Mouse (Mus musculus) v-Abl transformed pro-B cells (cell line): ENCODE data around the gene Zkscan1.
"Not testable (repeated sequence)": the region's sequence is repeated elsewhere in the genome, so short reads cannot be mapped to it uniquely, and the experiment has no call there.

ENCODE experiments used
- in situ Hi-C, 2 experiments: fragments of 400-800 bp; cut with MboI; formaldehyde crosslinking; loops; one replicate each; pipeline ENCODE4 v1.15.1; 2025; ENCODE audit not compliant: unreplicated experiment in 2 of 2

Gene Zkscan1

GRCm38 (mm10) chr5:138084996-138085395, at the start of gene Zkscan1:
Gene Zkscan1, plus strand, starts transcription at chr5:138085084.
- in situ Hi-C loops, result loop anchor here in 1 of 2 experiments (5.0 to 25.0 kb wide), 3 partner anchors 67 to 352 kb away; partner anchors contain the start of gene Zfp157

DNA sequence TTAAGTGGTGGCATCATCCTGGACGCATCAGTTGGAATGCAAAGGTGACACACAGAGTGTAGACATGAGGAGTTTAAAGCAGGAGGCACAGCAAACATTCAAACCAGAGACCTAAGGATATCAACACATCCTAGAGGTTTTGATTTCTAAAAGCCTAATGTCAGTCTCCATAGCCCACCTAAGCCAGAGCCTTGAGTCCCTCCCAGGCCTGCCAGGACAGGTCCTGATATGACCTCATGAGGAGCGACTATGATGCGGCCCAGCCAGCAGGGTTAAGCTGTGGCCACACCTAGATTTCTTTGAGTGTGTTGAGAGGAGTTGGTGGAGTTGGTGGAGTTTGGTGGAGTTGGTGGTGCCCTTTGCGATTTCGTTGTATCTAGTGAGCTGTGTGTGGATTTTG, 32.0 kb upstream of the Zkscan1 start, which contains the start of gene Smok3c:
Gene Smok3c, plus strand, starts transcription at position 301 of the 400 bp plus-strand sequence.
- in situ Hi-C loops, result not testable (repeated sequence)

DNA sequence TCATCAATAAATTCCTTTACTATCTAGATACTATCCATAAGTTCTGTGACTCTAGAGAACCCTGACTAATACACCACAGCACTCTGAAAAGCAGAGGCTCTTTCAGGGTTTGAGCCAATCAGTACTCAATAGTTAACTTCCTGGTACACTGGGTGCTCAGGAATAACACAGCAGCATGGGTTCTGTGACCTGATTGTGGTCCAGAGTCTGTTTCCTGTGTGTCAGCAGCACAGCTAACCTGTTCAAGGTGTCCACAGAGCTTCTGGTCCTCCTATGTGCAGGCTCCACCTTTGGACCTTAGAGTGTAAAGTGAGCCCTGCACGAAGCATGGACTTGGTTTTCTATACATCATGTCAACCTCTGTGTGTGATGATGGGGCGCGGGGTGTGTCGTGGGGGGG, 11.1 kb upstream of the Zkscan1 start:
- in situ Hi-C loops, result no loop called here

DNA sequence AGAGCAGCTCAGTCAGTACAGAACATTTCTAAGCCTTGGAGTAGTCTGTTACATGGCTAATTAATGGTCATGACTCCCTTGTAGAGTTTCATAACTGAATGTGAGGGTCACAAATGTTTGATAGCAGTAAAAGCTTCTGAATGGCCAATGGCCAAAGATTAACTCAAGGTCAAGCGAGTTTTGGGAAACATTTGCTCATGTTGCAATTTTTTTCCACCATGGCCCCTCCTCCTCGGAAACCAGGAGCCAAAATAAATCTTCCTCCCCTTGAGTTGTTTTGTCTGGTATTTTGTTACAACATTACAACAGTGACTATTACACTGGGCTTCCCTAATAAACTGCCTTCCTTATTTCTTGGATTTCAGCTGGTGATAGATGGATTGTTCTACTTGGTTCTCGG, 9.2 kb upstream of the Zkscan1 start:
- in situ Hi-C loops, result loop anchor here in 1 of 2 experiments (25.0 kb wide), 2 partner anchors 263 to 362 kb away; partner anchors contain the start of gene Zfp157

DNA sequence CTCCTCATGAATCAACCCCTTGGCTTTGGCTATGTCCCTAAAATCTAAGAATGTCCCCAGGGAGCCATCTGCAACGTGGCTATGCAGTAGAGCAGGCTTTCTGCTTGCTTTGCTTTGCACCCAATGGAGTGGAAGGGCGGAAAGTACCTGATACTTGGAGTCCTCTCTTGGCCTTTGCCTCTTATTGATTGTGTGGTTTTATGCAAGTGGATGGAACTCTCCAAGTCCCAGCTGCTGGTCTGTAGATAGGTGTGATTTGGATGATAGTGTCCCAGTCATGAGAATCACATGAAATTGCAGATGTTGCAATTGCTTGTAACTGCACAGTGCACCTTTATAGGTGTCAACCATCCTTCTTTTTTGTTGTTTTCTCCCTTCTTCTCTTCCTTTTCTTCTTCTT, 8.7 kb upstream of the Zkscan1 start:
- in situ Hi-C loops, result loop anchor here in 1 of 2 experiments (25.0 kb wide), 2 partner anchors 264 to 361 kb away; partner anchors contain the start of gene Zfp157

- in situ Hi-C loops, result loop anchor here in 1 of 2 experiments (25.0 kb wide), 2 partner anchors 268 to 357 kb away; partner anchors contain the start of gene Zfp157
Measured at GRCm38 (mm10) chr5:138080456-138080855, 4.4 kb upstream of the Zkscan1 start.

DNA sequence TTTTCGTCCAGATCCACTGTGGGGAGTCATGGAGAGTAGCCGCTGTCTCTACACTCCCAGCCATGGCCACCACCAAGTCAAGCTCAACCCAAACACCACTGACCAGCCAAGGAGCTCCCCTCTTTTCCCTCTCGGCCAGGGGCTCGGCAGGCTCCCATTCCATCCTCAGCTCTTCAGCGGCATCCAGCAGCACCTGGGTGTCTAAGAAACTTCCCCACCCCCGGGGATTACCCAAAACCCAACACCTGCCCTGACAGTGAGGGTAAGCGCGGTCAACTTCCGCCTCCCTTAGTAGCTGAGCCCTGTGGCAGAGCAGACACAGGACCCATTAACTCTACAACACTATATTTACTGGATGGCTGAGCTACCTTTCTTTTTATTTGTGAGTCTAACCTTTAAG, 3.4 kb upstream of the Zkscan1 start:
- in situ Hi-C loops, result loop anchor here in 1 of 2 experiments (25.0 kb wide), 2 partner anchors 269 to 356 kb away; partner anchors contain the start of gene Zfp157

- in situ Hi-C loops, result loop anchor here in 1 of 2 experiments (25.0 kb wide), 2 partner anchors 271 to 354 kb away; partner anchors contain the start of gene Zfp157
Measured at GRCm38 (mm10) chr5:138083318-138083900, 1.5 kb upstream of the Zkscan1 start.

DNA sequence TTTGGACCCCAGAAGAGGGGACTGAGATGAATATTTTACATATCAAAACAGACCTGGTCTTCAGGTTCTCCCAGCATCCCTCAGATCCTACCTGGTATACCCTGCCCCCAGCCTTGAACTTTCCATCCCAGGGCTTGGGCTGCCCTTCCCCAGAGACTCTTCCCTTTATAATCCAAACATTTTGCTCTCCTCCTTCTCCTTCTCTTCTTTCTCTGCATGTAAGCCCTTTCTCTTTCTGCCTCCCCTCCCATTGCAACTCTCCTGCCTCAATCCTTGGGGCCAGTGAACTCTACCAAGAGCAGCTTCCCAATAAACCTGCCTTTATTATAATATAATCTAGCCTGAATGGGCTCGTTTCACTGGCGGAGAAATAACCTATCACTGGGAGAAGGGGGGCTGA, 948 bp upstream of the Zkscan1 start:
- in situ Hi-C loops, result loop anchor here in 1 of 2 experiments (25.0 kb wide), 2 partner anchors 272 to 353 kb away; partner anchors contain the start of gene Zfp157

DNA sequence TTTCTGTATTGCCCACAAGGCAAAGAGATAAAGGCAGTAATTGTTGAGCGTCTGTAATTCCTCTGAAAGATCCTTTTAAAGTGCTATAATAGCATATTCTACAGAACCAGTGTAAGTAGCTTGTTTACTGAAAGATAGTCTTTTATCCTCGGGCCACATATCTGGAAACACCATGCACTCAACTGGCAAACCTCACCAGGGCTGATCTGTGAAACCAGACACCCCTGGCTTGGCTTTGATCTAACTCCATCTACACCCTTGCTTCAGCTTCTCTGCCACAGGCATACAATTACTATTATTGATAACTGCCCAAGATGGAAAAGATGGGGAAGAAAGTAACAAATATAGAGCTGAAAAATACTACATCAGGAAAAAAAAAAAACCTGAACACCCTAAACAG, 377 bp upstream of the Zkscan1 start:
- in situ Hi-C loops, result loop anchor here in 1 of 2 experiments (25.0 kb wide), 2 partner anchors 272 to 353 kb away; partner anchors contain the start of gene Zfp157

- in situ Hi-C loops, result loop anchor here in 1 of 2 experiments (5.0 to 25.0 kb wide), 3 partner anchors 67 to 352 kb away; partner anchors contain the start of gene Zfp157
Measured at GRCm38 (mm10) chr5:138085421-138085911, 582 bp downstream of the Zkscan1 start.

- in situ Hi-C loops, result loop anchor here in 1 of 2 experiments (5.0 to 25.0 kb wide), 3 partner anchors 65 to 350 kb away; partner anchors contain the start of gene Zfp157
Measured at GRCm38 (mm10) chr5:138086842-138087241, 2.0 kb downstream of the Zkscan1 start.

- in situ Hi-C loops, result loop anchor here in 1 of 2 experiments (5.0 to 25.0 kb wide), 3 partner anchors 64 to 349 kb away; partner anchors contain the start of gene Zfp157
Measured at GRCm38 (mm10) chr5:138088366-138088765, 3.5 kb downstream of the Zkscan1 start.

DNA sequence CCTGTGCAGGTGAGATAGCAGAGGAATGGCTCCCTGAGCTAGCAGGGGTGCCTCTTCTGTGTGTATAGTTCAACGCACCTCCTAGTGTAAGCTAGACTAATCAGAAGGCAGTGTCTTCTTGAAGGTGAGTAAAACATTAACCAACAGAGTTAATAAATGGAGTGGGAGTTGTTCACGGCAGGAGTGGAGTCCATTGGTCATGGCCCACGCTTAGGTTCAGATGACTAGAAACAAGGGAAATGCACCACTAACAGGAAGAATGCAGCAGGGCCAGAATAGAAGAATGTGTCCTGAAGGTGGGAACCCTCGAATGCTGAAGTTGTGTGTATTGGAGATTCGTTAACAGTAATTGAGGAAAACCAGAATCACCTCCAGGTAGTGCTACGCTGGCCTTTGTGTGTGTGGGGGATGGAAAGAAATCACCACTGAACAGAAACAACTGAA, 4.2 kb downstream of the Zkscan1 start:
- in situ Hi-C loops, result loop anchor here in 1 of 2 experiments (5.0 to 25.0 kb wide), 3 partner anchors 63 to 348 kb away; partner anchors contain the start of gene Zfp157

- in situ Hi-C loops, result loop anchor here in 1 of 2 experiments (25.0 kb wide), 2 partner anchors 278 to 347 kb away; partner anchors contain the start of gene Zfp157
Measured at GRCm38 (mm10) chr5:138090271-138090670, 5.4 kb downstream of the Zkscan1 start.

DNA sequence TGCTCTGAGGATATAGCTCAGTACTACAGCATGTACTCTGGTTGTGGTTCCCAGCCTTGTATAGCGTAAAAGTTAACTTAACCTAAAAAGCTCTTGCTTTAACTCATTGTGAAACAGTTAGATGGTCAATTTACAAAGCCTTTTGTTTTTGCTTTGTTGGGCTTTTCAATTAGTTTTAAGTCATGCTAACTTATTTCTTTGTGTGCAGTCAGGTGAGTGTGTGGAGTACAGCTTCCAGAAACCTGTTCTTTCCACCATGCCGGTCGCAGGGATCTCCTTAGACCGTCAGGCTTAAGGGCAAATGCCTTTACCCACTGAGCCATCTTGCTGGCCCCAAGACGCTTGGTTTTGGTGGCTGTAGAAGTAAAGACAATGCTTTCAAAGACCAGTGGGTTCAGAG, 5.9 kb downstream of the Zkscan1 start:
- in situ Hi-C loops, result loop anchor here in 1 of 2 experiments (25.0 kb wide), 2 partner anchors 278 to 347 kb away; partner anchors contain the start of gene Zfp157

DNA sequence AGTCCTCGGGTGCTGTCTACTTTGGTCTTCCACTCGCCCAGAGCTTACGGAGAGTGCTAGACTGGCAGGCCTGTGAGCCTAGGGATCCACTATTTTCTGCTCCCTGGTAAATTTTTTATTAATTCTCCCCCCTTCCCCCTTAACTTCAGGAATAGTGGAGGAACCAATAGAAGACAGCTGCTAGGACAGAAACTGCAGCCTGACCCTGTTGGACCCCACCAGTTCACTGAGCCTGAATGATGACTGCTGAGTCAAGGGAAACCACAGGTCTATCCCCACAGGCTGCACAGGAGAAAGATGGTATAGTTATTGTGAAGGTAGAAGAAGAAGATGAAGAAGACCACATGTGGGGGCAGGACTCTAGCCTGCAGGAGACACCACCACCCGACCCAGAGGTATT, 7.9 kb downstream of the Zkscan1 start:
- in situ Hi-C loops, result loop anchor here in 1 of 2 experiments (25.0 kb wide), 2 partner anchors 280 to 345 kb away; partner anchors contain the start of gene Zfp157

- in situ Hi-C loops, result loop anchor here in 1 of 2 experiments (25.0 kb wide), 2 partner anchors 282 to 343 kb away; partner anchors contain the start of gene Zfp157
Measured at GRCm38 (mm10) chr5:138094474-138094873, 9.6 kb downstream of the Zkscan1 start.

- in situ Hi-C loops, result no loop called here
Measured at GRCm38 (mm10) chr5:138104976-138105375, 20.1 kb downstream of the Zkscan1 start.

DNA sequence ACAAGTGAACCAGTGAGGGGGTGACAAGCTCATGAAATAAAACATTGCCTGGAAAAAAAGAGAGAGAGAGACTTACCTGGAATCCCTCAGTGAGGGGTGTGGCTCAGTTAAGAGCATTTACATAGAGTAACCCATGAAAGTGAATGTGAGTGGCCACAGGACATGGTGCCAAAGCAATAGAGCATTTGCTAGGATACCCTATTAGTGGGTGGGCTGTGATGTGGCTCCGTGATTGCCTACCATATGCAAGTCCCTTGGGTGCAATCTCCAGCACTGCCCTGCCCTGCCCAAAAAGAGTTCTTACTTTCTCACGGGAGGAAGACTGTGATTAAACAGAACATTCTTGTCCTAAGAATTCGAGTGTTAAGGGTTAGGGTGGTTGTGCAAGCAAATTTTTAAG, 22.2 kb downstream of the Zkscan1 start:
- in situ Hi-C loops, result no loop called here
